8 mouse cellular contexts compared by ENCODE assay signal in genomic region chr5:143547866-143548265, GRCm38 (mm10). TPM values are rescaled to one million over a fixed set of nuclear protein-coding genes. Genes with fewer than 3 reads are reported as not detected.
DNase-seq lines count a peak whose midpoint lies in the region; ATAC-seq and TF ChIP-seq lines count a peak whose summit lies in the region.

No protein-coding gene starts in this region.

- H3K27ac ChIP-seq in kidney, embryonic 16.5 days (ENCODE audit: low read length): peak overlapping the region; percentile 77
- no peak overlapping the region for H3K27ac ChIP-seq in kidney, adult 2 months (ENCODE audit: insufficient read depth, low read depth, low read length)
- H3K27ac ChIP-seq in embryonic facial prominence, embryonic 11.5 days (replicated peaks; ENCODE audit: low read depth, low read length): no peak overlapping the region
- H3K27ac ChIP-seq in hindbrain, embryonic 15.5 days (replicated peaks): peak overlapping the region; percentile 76
- peak overlapping the region; percentile 72; the same call in 1 of the 2 replicates for H3K27ac ChIP-seq in midbrain, embryonic 16.5 days (ENCODE audit: low read length)

- H3K4me1 ChIP-seq in kidney, embryonic 16.5 days (ENCODE audit: insufficient read depth, low read length): peaks cover 15% of the 10 kb centered on the region
- peaks cover 9% of the 10 kb centered on the region; the same call in 1 of the 2 replicates for H3K4me1 ChIP-seq in kidney, adult 2 months (ENCODE audit: control insufficient read depth, insufficient read depth, low read length)
- H3K4me1 ChIP-seq in embryonic facial prominence, embryonic 11.5 days (ENCODE audit: control insufficient read depth, insufficient read depth, low read length): no peaks in the 10 kb centered on the region
- peaks cover 33% of the 10 kb centered on the region for H3K4me1 ChIP-seq in hindbrain, embryonic 15.5 days (replicated peaks)
- H3K4me1 ChIP-seq in midbrain, embryonic 16.5 days (ENCODE audit: control insufficient read depth, insufficient read depth, low read length): peaks cover 27% of the 10 kb centered on the region

- peak; percentile 8 for ATAC-seq in kidney, embryonic 16.5 days (ENCODE audit: low FRiP score, low TSS enrichment)
- no peak; the same call in 1 of the 2 replicates for ATAC-seq in embryonic facial prominence, embryonic 11.5 days (replicated peaks; ENCODE audit: insufficient number of reproducible peaks, low FRiP score, low TSS enrichment, low read depth)
- ATAC-seq in hindbrain, embryonic 15.5 days (ENCODE audit: low FRiP score, low read depth): 0 out of 2 replicates have a peak, but pooled peaks have one; percentile 0
- 0 out of 2 replicates have a peak, but pooled peaks have one; percentile 29 for ATAC-seq in midbrain, embryonic 16.5 days
- no peak for ATAC-seq in monocyte, adult 5-6 weeks (replicated peaks; ENCODE audit: insufficient number of reproducible peaks, low FRiP score, low TSS enrichment, poor library complexity, severe bottlenecking)

- no peaks in the 10 kb centered on the region for H3K9me3 ChIP-seq in kidney, embryonic 16.5 days (ENCODE audit: low read length)
- H3K9me3 ChIP-seq in embryonic facial prominence, embryonic 11.5 days (replicated peaks; ENCODE audit: control insufficient read depth, low read length): no peaks in the 10 kb centered on the region
- no peaks in the 10 kb centered on the region for H3K9me3 ChIP-seq in hindbrain, embryonic 15.5 days
- no peaks in the 10 kb centered on the region for H3K9me3 ChIP-seq in midbrain, embryonic 16.5 days (replicated peaks; ENCODE audit: control insufficient read depth, low read length, poor library complexity, severe bottlenecking)

- H3K36me3 ChIP-seq in kidney, embryonic 16.5 days (ENCODE audit: insufficient read depth, low read length): 0 out of 2 replicates have a peak, but pooled peaks cover 4% of the 10 kb centered on the region
- H3K36me3 ChIP-seq in kidney, adult 2 months (ENCODE audit: control insufficient read depth, insufficient read depth, low read length): no peaks in the 10 kb centered on the region
- no peaks in the 10 kb centered on the region for H3K36me3 ChIP-seq in embryonic facial prominence, embryonic 11.5 days (replicated peaks; ENCODE audit: control insufficient read depth, insufficient read depth, low read depth, low read length)
- no peaks in the 10 kb centered on the region for H3K36me3 ChIP-seq in hindbrain, embryonic 15.5 days
- no peaks in the 10 kb centered on the region for H3K36me3 ChIP-seq in midbrain, embryonic 16.5 days (ENCODE audit: control insufficient read depth, insufficient read depth, low read length)

- TF ChIP-seq CTCF in kidney, adult 2 months (conservative IDR thresholded peaks at IDR 0.05; ENCODE audit: insufficient read depth, insufficient read length, low read depth, low read length): no peak

- H3K27me3 ChIP-seq in kidney, embryonic 16.5 days (ENCODE audit: insufficient read depth, low read length): no peaks in the 10 kb centered on the region
- H3K27me3 ChIP-seq in kidney, adult 2 months (replicated peaks; ENCODE audit: control insufficient read depth, insufficient read depth, low read length): no peaks in the 10 kb centered on the region
- H3K27me3 ChIP-seq in embryonic facial prominence, embryonic 11.5 days (ENCODE audit: control insufficient read depth, insufficient read depth, low read length): no peaks in the 10 kb centered on the region
- H3K27me3 ChIP-seq in hindbrain, embryonic 15.5 days: no peaks in the 10 kb centered on the region
- no peaks in the 10 kb centered on the region; the same call in 1 of the 2 replicates for H3K27me3 ChIP-seq in midbrain, embryonic 16.5 days (ENCODE audit: control insufficient read depth, insufficient read depth, low read depth, low read length)

- H3K4me3 ChIP-seq in kidney, embryonic 16.5 days (ENCODE audit: low read length): peak overlapping the region; percentile 73; the same call in 1 of the 2 replicates
- H3K4me3 ChIP-seq in kidney, adult 2 months (ENCODE audit: insufficient read depth, low read depth, low read length): no peak overlapping the region
- H3K4me3 ChIP-seq in embryonic facial prominence, embryonic 11.5 days (ENCODE audit: low read depth, low read length): 0 out of 2 replicates have a peak overlapping the region, but pooled peaks have one; percentile 70
- no peak overlapping the region for H3K4me3 ChIP-seq in hindbrain, embryonic 15.5 days
- no peak overlapping the region for H3K4me3 ChIP-seq in midbrain, embryonic 16.5 days (ENCODE audit: low read depth, low read length)

- no peak overlapping the region for H3K9ac ChIP-seq in kidney, embryonic 16.5 days (replicated peaks; ENCODE audit: low read length)
- H3K9ac ChIP-seq in embryonic facial prominence, embryonic 11.5 days (replicated peaks; ENCODE audit: low read length): no peak overlapping the region
- H3K9ac ChIP-seq in hindbrain, embryonic 15.5 days: 0 out of 2 replicates have a peak overlapping the region, but pooled peaks have one; percentile 29
- no peak overlapping the region for H3K9ac ChIP-seq in midbrain, embryonic 16.5 days (ENCODE audit: low read depth, low read length)

- no peak for DNase-seq in kidney, adult 2 months
- DNase-seq in embryonic facial prominence, embryonic 11.5 days (ENCODE audit: low spot score): no peak
- DNase-seq in c-Kit-positive CD71-positive TER-119-positive erythroid progenitor cells, embryonic 14.5 days (ENCODE audit: low spot score): no peak
- DNase-seq in left cerebral cortex, adult 18-20 months (ENCODE audit: low spot score in 2 of 2): no peak

- peak overlapping the region; percentile 42; the same call in 1 of the 2 replicates for H3K4me2 ChIP-seq in kidney, embryonic 16.5 days (replicated peaks; ENCODE audit: low read depth, low read length)
- no peak overlapping the region for H3K4me2 ChIP-seq in embryonic facial prominence, embryonic 11.5 days (ENCODE audit: low read depth, low read length)
- H3K4me2 ChIP-seq in hindbrain, embryonic 15.5 days: peak overlapping the region; percentile 47; the same call in 1 of the 2 replicates
- H3K4me2 ChIP-seq in midbrain, embryonic 16.5 days (ENCODE audit: low read length): peak overlapping the region; percentile 13; the same call in 1 of the 2 replicates

- TF ChIP-seq POLR2A in kidney, adult 2 months (IDR thresholded peaks at IDR 0.05; ENCODE audit: low read depth, low read length): no peak

- 57% methylated on average over 10 of the region's 10 CpGs for WGBS in kidney, embryonic 16.5 days
- 54% methylated on average over 10 of the region's 10 CpGs for WGBS in kidney, adult 2 months
- 56% methylated on average over 10 of the region's 10 CpGs for WGBS in embryonic facial prominence, embryonic 11.5 days
- 56% methylated on average over 10 of the region's 10 CpGs for WGBS in hindbrain, embryonic 15.5 days
- WGBS in midbrain, embryonic 16.5 days: 64% methylated on average over 10 of the region's 10 CpGs

RNA-seq across cellular contexts. Expression of gene Rac1, which starts 20.0 kb away (rescaled TPM):
- 300 and 435 TPM in 2 replicates for polyA plus RNA-seq in kidney, embryonic 16.5 days (2015; fragmentation: Nextera tagmentation; extraction: Ambion mirVana)
- polyA plus RNA-seq in kidney, adult 2 months (2012; rRNA removed): 259 and 277 TPM in 2 replicates
- polyA plus RNA-seq in embryonic facial prominence, embryonic 11.5 days (2014; fragmentation: Nextera tagmentation; extraction: Ambion mirVana): 521 and 540 TPM in 2 replicates
- 404 and 446 TPM in 2 replicates for polyA plus RNA-seq in hindbrain, embryonic 15.5 days (2015; fragmentation: Nextera tagmentation; extraction: Ambion mirVana)
- 378 and 409 TPM in 2 replicates for polyA plus RNA-seq in midbrain, embryonic 16.5 days (2015; fragmentation: Nextera tagmentation; extraction: Ambion mirVana)
- 100 to 1,000 TPM; 358 to 380 TPM for total RNA-seq in left cerebral cortex, adult 18-20 months (2021)
- total RNA-seq in monocyte, adult 5-6 weeks (2017): 193 to 248 TPM (median 198 TPM) in 3 replicates

Comparison
In these comparisons a context has a peak if more than half of its experiments do, and no peak if none do; other contexts are left out.
1. H3K27ac ChIP-seq: peak in kidney, embryonic 16.5 days (single experiment), hindbrain, embryonic 15.5 days (single experiment) and midbrain, embryonic 16.5 days (single experiment); none in kidney, adult 2 months (single experiment) and embryonic facial prominence, embryonic 11.5 days (single experiment).
2. H3K4me3 ChIP-seq: peak in kidney, embryonic 16.5 days (single experiment) and embryonic facial prominence, embryonic 11.5 days (single experiment); none in kidney, adult 2 months (single experiment), hindbrain, embryonic 15.5 days (single experiment) and midbrain, embryonic 16.5 days (single experiment).
3. ATAC-seq: peak in kidney, embryonic 16.5 days (single experiment), hindbrain, embryonic 15.5 days (single experiment) and midbrain, embryonic 16.5 days (single experiment); none in embryonic facial prominence, embryonic 11.5 days (single experiment) and monocyte, adult 5-6 weeks (single experiment).